Mouse (Mus musculus) cerebral cortex, adult 2 months (tissue): Measurements from ENCODE around the gene Dapp1.

Experiments
- WGBS: fragments of 180-500 bp; shearing (Covaris S2); methylation state at CpG from one replicate; pipeline ENCODE4 v1.1.7; 2018; 5-methylcytosine and 5-hydroxymethylcytosine counted together

Gene Dapp1

GRCm38 (mm10) chr3:137981382-137981750 is at the start of gene Dapp1:
Gene Dapp1 (minus strand): TSS chr3:137981545.
- WGBS = 16% methylated on average over 10 of the region's 10 CpGs

DNA sequence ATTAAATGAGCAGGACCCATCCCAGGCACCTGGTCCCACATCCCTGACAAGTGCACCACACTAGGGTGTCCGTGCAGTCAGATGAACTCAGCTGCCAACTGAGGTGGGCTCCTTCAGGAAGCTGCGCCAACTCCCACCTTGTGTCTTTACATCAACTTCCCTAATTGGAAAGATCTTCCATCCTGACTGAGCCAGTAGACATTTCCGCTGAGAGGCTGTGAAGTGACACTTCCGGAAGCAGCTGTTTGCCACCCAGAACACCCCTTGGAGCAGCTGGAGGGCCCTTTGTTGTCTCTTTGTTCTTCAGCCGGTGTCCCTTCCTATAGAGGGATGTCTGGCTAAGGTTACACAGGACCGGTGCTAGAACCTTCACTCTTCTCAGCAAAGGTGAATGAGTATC is 49.2 kb upstream of the Dapp1 start:
- WGBS = 80% methylated on average over 6 of the region's 6 CpGs

- WGBS = 67% methylated on average over 5 of the region's 5 CpGs
Measured at GRCm38 (mm10) chr3:138029351-138029750, 48.0 kb upstream of the Dapp1 start.

DNA sequence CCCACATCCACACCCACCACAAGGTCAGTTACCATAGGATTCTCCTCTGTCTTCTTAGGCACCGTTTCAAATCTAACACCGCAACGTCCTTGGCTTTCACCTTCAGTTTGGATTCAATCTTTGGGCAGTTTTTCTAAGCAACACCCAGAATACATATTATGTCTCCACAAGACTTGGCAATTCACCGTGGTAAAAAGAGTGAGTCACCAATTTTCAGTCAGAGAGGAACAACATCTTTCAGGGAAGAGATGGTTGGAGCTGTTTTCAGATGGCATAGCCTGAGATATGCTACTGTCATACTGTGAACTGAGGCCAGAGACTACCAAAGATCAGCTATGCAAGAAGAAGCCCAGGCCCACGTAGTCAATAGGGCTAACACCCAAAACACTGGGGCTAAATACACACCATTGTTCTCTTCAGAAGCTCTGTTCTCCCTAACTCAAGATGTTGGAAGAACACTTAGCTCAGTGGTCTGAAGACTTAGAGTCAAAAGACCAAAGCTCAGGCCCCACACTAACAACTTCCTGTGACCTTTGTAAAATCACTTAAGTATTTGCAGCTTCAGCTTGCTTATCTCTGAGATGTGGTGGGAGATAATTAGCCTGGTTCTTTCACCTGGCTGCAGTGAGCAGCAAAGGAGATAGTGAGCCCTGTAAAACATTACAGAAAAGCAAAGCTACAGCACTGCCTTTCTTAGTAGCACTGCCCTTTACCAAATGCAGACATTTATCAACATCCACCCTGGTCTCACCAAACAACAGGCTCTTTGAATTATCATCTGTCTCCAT is 46.4 kb upstream of the Dapp1 start:
- WGBS = 43% methylated on average over 5 of the region's 5 CpGs

DNA sequence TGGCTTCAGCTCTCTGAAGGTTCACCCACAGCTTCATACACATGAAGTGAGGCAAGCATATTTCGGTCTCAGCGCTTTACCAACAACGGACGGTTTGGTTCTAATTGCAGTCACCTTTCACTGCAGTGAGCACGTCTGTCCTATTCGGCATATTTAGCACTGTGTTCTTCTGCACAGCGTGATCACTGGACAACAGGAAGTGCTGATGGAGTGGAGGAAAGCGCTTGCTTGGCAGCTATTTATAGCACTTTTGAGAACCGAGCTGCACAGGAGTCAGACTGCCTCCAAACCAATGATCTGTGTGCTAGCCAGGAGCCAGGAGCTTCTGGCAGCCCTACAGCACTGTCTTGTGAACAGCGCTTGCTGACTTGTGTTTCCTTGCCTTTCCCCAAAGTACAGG is 44.9 kb upstream of the Dapp1 start:
- 51% methylated on average over 10 of the region's 10 CpGs for WGBS

GRCm38 (mm10) chr3:138022651-138023050 is 41.3 kb upstream of the Dapp1 start:
- 89% methylated on average over 4 of the region's 4 CpGs for WGBS

- WGBS = 90% methylated on average over 4 of the region's 4 CpGs
Measured at GRCm38 (mm10) chr3:138022003-138022402, 40.7 kb upstream of the Dapp1 start.

DNA sequence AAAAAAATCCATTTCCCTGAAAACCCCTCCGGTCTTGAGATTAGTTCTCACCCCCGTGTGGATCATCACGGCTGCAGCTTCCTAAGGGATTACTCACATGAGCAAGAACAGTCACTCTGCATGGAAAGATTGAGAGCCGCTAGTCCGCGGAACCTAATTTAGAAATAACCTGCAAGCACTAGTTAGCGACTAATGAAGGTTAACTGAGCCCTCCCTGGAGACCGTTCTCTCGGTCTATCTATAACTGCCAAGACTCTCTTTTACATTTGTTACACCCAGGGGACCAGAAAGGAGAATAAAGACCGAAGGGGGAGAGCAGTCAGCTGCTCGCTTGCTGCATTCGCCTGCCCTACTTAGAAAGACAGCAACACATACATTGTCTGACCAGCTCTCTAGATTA is 35.5 kb upstream of the Dapp1 start:
- whole genome bisulfite sequencing = 75% methylated on average over 12 of the region's 12 CpGs

DNA sequence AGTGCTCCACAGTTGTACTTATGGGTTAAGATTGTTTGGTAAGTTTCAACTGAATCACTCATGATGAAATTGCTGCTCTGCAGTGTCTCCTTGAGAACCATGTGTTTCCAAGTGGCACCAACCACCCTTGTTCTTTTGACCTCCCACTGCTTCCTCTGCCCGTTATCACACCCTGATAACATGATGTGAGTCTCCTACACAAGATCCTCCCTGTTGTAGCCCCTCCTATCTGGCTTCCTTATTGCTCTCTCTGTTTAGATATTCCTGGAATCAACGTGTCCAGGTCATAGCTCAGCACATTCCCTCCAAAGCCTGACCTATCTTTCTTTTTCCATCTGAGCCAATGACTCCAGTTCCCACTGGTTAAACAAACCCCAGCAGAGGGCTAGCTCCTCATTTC is 33.4 kb upstream of the Dapp1 start:
- 89% methylated on average over 2 of the region's 2 CpGs for WGBS

DNA sequence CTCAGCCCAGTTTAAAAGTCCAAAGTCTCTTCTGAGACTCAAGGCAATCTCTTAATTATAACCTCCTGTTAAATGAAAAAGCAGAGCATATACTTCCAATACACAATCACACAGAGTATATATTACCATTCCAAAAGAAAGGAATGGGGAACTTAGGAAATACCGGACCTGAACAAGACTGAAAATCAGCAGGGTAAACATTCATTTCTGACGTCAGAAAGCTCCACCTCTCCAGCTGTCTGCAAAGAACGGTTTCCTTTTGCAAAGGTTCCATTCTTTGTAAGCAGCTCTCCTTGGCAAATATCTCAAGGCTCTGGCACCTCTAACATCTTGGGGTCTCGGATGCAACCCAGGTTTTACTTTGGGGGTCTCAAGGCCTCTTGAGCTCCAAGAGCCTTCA is 31.0 kb upstream of the Dapp1 start:
- 49% methylated on average over 4 of the region's 4 CpGs for WGBS

DNA sequence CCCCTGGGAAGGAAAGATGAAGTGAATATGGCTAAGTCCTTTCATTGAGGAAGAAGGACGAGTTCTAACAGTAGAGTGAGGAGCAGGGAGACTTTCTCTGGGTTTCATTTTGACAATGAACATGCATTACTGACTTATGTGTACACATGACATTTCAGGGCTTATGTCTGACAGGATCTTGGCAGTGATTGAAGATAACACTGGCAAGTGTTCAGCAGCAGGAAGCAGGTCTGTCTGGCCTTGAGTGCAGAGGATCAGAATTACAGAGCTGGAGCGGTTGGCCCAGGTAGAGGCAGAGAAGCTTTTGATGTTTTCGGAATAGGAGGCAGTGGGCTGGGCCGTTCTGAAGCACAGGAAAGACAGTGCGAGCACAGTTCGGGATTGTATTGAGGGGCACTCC is 26.8 kb upstream of the Dapp1 start:
- 86% methylated on average over 6 of the region's 6 CpGs for WGBS

- WGBS = 49% methylated on average over 3 of the region's 3 CpGs
Measured at GRCm38 (mm10) chr3:138006896-138007295, 25.6 kb upstream of the Dapp1 start.

DNA sequence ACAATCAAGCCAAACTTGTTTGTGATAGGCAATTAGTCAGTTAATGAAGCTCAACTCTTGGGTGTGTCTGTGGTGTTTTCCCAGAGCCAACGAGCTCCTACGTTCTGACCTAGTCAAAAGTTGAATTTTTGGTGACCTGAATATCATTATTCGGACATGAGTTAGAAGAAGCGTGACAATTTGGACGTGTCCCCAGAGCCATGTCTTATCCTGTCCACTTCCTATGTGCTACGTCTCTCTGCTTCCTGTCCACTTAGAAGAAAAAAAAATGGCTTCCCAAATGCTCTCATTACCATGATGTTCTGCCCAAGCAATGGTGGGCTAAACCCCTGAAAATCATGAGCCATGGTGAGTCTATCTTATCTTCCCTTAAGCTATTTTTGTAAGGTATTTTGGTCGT is 21.9 kb upstream of the Dapp1 start:
- WGBS = 87% methylated on average over 7 of the region's 7 CpGs

DNA sequence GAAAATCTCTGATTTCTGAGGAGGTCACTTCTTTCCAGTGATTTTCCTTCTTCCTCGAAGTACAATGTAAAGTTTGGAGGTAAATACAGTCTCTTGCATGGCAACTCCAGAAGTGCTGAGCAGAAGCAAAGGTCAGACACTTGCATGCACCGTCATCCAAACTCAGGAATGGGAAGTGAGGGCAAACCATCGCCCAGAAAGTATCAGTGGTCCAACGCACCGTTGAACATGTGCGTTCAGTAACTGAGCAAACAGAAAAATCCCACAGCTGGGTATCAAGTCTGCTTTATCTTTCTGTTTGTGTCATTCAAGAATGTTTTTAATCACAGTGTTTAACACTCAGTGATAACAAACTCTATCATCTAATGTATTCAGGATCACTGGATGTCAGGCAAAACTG is 21.2 kb upstream of the Dapp1 start:
- 90% methylated on average over 6 of the region's 6 CpGs for WGBS

DNA sequence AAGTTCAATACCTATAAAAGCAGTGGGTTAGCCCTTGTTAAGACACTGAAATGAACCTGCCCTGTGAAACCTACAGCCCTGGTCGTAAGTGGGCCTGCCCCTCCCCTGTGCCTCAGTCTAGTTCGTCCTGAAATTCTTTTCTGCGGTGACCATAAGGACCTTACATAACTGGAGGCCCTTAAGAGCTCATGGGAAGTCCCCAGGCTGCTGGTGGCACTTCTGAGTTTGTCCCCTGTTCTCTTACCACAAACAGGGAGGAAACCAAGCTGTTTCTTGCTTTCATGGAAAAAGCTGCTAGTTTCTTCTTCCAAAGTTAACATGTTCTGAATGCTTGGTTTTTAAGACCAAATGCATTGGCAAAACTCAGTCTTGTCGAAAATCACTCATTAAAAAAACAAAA is 20.5 kb upstream of the Dapp1 start:
- WGBS = 86% methylated on average over 4 of the region's 4 CpGs

DNA sequence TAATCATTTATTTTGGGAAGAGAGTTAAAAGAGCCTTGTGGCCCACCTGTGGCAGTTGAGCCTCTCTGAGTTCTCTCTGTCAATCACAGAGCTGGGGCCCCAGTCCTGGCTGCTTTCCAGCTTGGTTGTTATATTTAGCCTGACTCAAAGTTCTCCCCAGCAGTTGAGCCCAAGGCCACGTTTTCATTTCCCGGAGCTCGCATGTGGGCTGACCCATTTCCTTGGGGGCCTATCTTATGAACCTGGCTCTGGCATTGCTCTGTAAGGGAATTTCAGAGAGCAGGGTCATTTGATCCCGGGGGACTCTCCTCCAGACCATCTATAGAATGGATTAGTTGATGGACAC is 19.4 kb upstream of the Dapp1 start:
- 69% methylated on average over 4 of the region's 4 CpGs for WGBS

DNA sequence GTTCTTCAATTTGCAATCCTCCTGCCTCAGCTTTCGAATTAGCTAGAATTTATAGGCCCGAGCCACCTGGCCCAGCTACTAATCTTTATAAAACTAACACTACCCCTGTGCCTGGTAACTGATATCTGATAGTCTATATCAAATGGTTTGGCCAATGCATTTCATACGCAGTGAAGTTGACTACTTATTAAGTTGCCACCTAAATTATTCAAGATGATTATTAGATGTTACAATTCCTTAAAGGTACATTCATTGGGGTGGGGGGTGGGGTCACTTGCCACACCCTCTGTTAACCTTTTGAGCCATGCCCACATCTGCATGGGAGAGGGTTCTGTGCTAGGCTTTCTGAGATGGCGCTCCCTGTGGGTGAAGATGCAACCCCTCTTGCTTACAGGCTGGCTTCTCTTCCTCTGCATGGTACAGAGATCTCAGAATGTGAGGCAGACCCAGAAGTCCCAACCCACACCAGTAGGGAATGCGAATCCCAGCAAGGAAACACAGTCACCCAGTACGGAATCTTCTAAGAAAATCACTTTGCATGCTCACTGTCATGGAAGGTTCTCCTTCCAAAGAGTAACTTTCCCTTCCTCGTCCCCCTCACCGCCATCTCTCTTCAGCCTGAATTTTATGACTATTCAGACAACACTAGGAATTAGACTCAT is 18.8 kb upstream of the Dapp1 start:
- 96% methylated on average over 8 of the region's 8 CpGs for WGBS

- 50% methylated on average over 9 of the region's 9 CpGs for WGBS
Measured at GRCm38 (mm10) chr3:137999224-137999790, 18.0 kb upstream of the Dapp1 start.

DNA sequence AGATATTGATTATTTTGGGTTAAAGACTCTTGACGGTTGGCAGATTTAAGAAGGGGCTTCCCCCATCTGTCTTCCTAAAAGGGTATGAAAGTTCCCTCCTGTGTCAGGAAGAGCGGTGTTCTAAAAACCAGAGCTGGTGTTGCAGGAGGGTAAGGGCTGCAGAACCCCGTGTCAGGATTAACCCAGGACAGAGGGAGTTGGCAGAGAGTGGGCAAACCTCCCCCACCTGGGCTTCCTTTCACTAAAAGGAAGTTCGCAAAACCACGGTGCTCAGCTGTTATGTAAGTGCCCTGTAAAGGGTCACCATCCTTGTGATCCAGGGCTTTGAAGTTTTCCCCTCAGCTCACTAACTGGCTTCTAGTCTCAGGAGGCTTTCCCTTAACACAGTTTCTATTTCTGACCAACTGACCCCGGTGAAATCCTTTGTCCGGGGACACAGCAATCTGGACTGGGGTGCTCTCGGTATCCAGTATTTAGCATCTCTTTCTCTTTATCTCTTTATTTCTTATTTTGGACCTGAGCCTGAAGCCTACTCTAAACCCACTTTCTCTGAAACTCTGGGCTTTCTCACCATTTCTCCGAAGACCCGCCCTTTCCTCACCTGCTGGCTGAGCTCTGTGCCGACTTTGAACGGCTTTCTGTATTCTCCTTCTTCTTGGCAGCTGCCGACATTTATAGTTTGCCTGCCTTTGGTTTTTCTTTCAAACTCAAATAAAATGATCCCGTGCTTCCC is 17.3 kb upstream of the Dapp1 start:
- WGBS = 35% methylated on average over 14 of the region's 14 CpGs

DNA sequence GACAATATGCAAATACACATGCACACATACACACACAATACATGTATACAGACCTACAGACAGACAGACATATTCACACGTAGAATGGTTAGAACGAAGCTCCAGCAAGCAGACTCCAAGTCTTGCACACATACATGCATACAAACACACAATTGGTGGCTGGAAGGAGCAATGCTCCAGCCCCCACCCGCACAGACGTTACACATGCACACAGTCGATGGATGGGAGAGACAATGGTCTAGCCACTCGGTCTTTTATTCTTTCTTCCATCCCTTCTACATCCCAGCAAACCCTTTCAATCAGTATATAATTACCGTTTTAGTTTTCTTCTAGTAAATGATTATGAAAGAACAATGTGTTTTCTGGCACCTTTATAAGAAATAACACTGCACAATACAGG is 14.1 kb upstream of the Dapp1 start:
- WGBS = 59% methylated on average over 7 of the region's 7 CpGs

- 91% methylated on average over 2 of the region's 2 CpGs for WGBS
Measured at GRCm38 (mm10) chr3:137994196-137994595, 12.9 kb upstream of the Dapp1 start.

- WGBS = 76% methylated on average over 5 of the region's 5 CpGs
Measured at GRCm38 (mm10) chr3:137992366-137992765, 11.0 kb upstream of the Dapp1 start.

GRCm38 (mm10) chr3:137991183-137991582 is 9.8 kb upstream of the Dapp1 start:
- WGBS = 20% methylated on average over 11 of the region's 11 CpGs
